Mouse (Mus musculus) thymus, postnatal 0 days (tissue): ENCODE data around the gene Camta1. TPM values are rescaled to one million over a fixed set of nuclear protein-coding genes. Genes with fewer than 3 reads are reported as not detected.

ENCODE experiments used
- DNase-seq: peaks from one replicate; pipeline ENCODE4 v3.0.0-alpha.2; 2015; ENCODE audit warnings: low spot score
- polyA plus RNA-seq: library from polyadenylated mRNA; unstranded; fragments of >200 nt; fragmentation: Nextera tagmentation; extraction: Ambion mirVana; gene quantifications from 2 replicates; pipeline ENCODE4 v1.2.1, GENCODE M21; 2015

The Camta1 gene
- polyA plus RNA-seq, 1 experiment from 2014 or later, result 122 TPM

DNA sequence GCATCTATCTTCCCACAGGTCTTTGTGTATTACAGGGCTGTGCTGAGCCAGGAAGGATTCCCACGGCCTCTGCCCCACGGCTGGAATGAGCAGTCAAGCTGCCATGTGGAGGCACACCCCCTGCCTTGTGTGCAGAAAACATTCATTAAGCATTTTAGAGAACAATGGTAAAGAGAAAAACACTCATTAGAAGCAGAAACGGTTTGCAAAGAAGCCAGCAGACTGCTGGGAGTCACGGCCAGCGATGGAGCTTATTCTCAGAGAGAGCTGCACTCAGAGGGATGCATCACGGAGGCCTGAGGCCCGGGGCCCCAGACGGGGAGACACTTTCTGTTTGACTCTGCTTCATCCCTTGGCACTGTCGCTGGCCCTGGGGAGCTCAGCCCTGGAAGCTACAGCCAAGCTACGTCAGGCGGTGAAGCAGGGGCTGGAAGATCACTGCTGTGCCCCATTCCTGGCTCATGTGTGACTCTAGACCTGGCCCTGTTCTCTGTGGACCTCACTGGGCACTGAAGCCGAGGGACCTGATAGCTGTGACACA is 575.7 kb downstream of the Camta1 start:
- DNase-seq, result no peak

DNA sequence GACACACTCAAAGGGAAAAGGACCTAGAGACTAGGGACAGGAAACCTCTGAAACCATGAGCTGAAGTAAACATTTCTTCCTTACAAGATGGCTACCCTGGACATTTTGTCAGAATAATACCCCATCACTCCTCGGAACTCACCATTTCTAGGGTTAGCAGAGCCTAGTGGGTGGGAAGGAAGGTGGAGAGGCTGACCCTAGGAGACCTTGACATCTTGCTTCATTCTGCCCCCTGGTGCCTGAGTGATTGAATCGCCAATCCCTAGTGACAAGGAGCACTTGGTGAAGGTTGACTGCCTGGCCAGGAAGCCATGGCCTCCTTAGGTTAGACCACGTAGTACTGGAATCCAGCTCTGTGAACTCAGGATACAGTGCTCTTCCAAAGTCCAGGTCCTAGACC is 576.2 kb downstream of the Camta1 start:
- no peak for DNase-seq

DNA sequence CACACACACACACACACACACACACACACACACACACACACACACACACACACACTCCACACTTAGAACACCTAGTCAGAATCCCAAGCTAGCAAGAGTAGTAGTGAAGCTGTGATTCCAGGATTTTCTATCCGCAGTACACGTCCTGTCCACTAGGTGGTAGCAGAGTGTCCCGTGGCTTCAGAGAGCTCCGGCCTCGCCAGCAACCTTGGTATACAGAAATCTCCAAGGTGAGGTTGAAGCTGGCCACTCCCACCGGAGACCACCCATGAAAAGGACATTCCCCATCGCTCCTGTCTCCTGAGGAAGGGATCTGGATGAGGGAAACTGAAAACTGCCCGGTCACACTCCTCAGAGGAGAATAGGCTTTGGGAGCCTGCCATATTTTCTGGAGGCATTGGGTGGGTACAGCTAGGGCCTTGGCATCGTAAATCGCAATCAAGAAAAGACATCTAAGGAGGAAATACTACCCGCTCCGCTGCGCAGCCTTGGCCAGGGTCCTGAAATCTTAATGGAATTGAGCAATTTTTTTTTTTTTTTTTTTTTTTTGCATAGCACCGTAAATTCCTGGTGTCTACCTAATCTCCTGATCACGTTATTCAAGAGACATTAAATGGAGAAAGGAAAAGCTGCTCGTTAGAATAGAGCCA is 578.5 kb downstream of the Camta1 start:
- peak; percentile 38 for DNase-seq

DNA sequence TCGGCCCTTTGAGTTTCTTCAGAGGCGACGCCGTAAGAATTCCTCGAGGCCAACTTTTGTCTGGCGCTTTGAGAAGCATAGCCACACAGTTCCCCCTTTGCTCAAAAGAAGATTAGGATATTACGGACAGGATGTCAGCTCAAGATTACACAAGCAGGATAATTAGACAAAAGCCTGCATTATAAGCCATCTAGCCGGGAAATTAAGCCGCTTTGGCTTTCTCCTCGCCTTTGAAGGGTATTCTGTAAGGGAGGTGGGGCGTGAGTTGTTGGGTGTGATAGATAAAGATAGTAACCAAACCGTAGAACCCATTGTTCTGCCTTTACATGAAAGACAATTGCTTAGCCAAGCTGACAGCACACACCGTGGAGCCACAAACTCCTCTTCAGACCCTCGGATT is 579.6 kb downstream of the Camta1 start:
- no peak for DNase-seq

DNA sequence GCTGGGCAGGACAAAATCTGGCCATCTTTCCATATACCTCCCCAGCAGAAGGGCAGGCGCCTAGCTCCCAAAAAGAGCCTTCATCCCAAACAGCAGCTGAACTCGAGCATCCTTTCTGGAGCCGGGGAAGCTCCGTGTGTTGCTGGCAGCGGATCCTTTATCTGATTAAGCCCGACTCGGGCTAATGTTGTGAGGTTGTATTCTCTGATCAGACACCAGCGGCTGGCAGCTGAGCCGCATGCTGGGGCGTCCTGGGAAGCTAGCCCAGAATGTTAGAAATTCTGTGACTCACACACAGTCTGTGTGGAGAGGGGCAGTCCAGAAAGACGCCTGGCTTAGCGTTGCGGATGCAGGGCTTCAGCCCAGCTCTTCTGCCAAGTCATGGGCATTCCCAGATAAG is 586.4 kb downstream of the Camta1 start:
- no peak for DNase-seq

DNA sequence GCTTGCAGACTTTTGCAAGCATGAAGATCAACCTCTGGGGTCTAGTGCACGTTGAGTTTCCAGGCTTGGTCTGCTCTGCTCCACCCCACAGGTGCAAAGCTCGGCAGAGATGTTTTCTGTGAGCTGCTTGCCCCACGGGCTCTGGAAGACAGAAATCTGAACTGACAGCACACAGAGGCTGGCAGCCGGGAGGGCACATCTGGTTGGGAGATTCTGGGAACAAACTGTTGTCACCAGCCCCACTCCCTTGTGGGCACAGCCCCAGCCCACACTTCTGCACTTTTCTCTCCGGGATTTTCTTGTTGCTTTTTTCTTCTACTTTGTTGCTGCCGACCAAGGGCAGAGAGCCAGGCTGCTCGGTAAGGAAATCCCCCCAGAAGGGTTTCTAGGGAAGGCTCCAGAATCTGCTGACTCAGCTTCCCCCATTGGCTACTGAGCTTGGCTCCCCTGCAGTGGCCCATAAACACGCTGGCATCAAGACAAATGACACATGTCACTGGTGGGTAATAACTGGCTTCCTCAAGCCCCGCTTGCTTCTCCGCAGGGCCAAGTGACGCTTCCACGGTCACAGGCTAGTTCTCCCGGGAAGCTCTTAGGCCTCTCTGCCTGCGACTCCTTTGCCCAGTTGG is 597.8 kb downstream of the Camta1 start:
- no peak for DNase-seq

DNA sequence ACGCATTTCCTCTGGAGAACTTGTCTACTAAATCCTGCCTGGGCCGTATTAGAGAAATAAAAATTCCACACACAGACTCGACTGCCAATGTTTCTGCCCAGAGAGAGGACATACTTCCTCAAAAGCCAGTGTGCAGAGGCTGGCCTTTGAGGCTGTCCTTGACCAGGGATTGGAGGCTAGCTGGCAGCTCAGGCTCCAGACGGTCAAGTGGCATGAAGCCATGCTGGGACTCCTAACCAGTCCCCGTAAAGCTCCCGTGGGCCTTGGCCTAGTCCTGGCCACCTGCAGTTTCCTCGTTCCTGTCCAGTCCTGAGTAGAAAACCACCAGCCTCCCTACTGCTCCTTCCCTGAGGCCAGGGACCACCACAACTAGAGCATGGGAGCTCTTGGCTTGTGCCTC is 598.6 kb downstream of the Camta1 start:
- no peak for DNase-seq

DNA sequence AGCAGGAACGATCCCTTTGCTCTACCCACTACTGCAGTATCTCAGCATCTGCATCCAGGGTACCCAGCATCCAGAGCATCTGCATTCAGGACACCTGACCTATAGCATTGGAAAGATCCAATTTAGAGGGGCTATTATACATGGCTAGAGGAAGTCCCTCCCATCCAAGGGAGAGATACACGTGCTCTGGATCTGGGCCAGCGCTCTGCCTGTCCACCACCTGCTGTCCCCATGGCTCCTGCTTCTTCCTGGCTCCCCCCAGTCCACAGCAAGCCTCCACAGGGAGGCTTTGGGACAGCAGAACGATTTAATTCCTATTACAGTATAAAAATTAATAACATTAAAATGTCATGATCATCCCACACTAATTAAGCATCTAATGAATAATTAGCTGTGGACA is 605.1 kb downstream of the Camta1 start:
- DNase-seq, result no peak

DNA sequence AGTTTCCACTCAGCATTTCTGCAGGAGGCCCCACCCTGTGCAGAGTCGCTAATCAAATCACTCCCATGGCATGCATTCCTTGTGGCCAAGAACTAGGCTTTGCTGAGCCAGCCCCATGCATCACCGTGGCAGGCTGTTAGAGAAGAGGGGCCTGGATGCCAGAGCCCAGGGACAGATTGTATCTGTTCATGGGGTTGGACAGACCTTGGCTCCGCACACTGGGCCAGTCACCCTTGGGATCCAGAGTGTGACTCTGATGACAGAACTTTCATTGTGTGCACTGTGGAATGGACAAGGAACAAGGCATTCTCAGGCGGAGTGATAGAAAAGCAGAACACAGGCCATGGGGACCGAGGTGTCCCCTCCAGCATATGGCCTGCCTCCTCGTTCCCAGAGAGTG is 610.9 kb downstream of the Camta1 start:
- no peak for DNase-seq

DNA sequence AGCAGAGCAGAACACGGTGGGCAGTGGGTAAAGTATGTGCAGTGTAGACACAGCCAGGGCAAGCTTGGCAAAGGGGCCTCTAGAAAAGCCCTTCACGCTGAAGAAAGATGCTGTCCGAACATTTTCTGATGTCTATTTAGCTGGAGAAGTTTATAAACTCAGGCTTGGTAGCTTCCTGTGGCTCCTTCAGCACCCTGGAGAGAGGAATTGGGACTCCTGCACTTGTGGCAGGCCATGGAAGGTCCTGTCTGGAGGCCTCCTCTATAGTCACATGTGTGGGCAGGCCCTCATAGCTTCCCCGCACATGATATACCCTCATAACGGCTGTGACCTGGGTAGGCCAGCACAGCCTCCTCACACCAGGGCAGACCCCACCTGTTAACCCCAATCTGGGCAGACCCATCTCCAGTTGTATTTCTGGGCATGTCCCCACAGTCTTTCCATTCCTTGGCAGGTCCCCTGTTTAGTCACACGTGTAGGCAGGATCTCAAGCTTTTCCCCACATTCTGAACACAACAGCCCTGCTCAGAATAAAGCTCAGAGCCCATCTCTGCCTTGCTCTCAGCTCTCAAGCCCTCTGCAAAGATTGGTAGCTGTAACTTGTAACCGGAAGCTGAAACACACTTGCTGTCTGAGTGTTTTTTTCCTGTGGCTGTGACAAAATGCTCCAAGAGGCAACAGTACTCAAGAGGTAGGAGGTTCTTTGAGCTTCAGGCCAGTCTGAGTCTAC is 616.4 kb downstream of the Camta1 start:
- DNase-seq, result no peak

DNA sequence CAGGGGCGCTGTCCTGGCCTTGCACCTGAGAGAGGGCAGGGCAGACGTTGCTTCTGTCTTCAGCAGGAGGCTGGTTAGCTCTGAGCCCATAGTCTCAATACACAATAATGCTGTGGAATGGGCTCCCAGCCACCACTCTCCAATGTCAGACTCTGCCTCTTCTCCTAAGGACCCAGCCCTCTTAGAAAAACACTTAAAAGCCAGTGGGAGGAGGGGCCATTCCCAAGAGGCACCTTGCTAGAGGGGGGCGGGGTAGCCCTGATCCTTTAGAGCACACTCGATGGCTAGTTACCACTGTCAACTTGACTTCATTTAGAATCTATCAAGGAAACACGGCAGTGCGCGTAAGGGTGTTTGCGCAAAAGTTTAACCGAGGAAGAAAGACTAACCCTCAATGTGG is 618.2 kb downstream of the Camta1 start:
- no peak for DNase-seq

DNA sequence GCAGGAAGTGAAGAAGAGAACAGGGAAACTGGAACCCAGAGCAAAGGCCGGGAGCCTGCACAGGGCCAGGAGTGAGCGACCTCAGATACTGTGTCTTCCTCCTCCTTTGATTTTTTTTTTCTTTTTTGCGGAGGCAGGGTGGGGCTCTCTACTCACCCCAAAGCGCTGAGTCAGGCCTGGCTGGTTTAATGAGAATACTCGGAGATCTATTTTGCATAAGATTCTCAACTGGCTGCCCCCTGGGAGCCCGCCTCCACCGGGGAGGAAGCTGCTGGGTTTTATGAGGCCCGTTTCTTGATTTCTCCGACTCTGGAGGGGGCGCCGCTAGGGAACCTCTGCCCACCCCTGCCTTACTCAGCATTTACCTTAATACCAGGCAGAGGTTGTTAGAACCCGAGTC is 618.9 kb downstream of the Camta1 start:
- no peak for DNase-seq

DNA sequence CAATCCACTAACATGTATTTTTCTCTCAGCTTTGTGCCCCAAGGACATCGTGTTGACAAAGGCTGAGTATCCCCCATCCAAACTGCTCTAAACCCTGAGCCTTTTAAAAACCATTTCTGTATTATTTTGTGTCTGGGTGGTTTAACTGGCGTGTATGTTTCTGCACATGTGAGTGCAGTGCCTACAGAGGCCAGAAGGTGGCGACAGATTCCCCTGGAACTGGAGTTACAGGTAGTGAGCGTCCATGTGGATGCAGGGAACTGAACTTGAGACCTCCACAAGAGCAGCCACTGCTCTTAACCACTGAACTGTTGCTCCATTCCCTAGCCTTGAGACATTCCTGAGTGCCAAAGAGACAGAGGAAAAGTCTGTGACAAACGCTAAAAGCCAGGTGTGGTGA is 621.2 kb downstream of the Camta1 start:
- no peak for DNase-seq

DNA sequence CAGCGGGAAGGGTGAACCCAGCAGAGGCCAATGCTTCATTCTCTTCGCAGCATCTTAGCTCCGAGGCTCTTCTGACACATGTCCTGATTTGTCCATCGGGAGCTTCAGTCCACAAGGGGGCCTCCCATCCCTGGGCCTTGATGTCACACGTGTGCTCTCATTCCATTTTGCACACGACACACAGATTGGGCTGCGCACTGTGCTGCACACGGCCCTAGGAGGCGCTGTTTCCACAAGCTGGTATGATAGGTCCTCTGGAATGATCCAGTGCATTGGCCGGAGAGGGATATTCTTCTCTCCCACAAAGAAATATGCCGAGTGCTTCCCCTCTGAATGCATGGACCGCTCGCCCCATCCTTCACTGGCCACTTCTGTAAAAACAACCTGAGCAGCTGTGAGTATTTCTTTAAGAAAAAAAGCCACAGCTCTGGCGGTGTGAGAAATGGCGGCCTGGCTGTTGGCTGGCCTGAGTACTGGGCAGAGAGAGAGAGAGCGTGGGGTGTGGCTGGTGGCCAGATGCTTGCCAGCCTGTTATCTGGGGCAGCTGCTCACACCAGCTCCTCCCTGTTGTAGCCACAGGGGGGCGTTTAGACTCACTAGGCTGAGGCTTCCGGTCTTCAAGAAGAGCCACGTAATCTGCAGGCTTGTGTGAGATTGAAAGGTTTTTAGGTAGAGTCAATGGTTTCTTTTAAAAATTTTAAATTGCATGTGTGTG is 622.5 kb downstream of the Camta1 start:
- no peak for DNase-seq

DNA sequence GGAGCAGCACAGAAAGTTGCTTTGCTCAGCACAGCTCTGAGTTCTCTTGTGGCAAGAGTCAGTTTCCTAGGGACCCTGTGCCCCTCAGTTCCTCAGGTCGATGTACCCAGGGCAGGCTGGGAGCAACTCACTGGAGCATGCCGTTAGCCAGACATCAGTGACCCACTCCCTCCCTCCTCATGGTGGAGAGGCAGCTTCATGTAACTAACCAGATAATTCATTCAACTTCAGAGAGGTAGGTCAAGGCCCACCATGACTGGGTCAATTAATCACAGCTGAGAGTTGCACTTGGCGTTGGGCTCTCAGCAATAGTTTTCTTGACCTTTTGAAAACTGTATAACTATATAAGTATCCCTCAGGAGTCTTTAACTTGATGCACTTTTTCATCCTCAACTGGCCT is 624.2 kb downstream of the Camta1 start:
- no peak for DNase-seq

DNA sequence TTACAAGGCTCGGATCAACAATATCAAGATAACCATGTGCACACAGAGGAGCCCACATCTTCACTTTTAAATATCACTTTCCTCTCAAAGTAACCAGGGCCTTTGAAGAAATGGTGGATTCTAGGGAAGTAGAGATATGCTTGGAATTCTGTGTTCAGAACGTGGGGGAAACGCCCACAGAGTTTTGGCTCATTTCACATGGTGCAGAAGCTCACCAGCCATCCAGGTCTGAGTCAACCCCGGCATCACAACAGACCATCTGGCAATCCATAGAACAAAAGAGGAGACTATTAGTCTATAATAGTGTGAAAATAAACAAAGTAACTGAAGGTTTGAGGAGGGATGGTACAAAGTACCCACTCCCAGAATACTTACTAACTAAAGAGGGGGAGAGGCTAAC is 626.7 kb downstream of the Camta1 start:
- no peak for DNase-seq

DNA sequence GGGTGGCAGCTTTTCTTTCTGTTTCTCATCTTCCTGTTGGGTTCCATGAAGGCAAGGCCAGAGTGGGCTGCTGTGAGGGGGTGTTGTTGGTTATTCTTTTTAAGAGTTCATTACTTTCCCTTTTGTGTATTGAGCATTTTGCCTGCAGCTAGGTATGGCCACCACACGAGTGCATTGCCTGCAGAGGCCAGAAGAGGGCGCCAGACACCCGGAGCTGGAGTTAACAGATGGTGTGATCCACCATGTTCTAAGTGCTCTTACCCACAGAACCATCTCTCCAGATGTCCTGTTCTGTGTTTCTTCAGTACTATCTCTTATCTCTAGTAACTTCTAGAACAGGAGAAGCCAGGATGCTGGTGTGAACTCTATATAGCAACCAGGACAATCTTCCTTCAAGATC is 629.6 kb downstream of the Camta1 start:
- DNase-seq, result no peak

DNA sequence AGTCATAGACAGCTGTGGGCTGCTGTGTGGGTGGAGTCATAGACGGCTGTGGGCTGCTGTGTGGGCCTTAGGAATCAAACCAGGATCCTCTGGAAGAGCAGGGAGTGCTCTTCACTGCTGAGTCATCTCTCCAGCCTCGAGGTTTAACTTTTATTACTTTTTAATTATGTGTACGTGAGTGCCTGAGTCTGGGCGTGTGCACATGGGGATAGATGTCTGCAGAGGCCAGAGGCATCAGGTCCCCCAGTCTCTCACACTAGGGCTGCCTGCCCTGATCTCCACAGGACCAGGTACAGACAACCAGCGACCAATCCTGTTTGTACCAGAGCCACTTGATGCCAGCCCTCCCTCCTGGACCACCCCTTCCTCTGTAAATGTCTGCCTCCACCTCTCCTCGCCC is 632.6 kb downstream of the Camta1 start:
- DNase-seq, result no peak

DNA sequence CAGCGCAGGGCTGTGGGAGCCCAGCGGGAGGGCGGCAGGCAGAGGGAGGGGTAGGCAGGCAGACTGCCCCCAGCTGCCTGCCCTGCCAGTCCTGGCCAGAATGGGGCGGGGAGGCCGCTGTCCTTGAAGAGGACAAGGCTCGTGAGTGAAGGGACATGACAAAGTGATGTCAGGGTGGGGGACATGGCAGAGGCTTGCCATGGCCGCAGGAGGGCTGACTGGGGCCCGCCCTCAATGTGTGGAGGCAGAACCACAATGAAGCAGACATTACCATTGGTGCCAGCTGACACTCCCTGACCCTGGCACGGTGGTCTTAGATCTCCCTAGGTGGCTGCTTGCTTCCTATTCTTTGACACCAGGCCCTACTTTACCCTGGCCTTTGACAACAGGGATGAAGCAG is 635.2 kb downstream of the Camta1 start:
- DNase-seq, result no peak

DNA sequence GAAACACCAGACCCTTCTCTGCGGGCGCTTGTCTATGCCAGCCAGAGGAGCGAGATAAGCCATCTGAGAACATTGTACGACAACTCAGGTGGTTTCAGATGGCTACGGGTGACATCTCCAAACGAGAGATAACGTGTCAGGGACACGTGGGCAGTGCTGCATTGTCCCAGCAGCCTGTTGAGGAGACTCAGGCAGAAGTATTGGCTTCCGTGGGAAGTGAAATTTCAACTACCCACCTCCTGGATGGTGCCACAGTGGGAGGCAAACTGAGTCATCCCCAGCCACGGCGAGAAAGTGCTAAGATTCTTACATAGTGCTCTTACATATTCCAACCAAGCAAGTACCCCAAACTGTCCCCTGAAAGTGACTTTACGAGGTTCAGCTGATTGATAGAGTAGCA is 637.7 kb downstream of the Camta1 start:
- no peak for DNase-seq

DNA sequence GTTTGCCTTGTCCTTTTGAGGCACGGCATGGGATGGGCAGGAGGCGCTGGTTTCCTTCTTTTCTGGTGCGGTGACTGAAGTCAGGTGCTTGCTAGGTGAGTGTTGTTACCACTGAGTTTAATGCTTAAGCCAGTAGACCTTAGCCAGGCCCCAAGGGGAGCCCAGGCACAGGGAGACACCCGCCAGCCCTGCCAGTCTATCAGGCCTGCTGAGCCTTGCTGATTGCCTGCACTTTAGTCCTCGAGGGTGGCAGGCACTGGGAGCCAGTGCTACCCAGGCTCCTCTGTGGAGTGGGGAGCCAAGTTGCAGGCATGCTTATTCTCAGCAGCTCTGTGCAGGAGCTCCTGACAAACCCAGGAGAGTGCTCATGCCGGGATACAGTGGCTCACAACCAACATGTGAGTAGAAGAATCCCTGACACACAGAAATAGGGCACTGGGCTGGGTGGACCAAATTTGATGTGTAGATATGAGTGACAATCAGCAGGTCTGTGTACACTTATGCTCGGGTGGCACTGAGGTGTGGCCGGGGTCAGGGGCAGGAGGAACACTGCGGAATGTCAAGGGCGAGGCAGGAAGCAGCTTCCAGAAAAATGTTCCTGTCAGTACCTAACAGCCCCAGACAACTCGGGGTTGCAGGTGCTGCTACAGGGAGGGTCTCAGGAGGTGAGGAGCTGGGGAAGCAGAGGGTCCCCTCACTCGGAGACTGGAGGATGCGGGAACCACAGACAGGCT is 638.2 kb downstream of the Camta1 start:
- DNase-seq, result no peak
